Mouse (Mus musculus) lung, postnatal 4 days (tissue): ENCODE data around the gene Ankrd13b.

Experiments used
- DNase-seq, 2 experiments: peaks; one replicate each; pipeline ENCODE4 v3.0.0; 2021

Gene Ankrd13b

DNA sequence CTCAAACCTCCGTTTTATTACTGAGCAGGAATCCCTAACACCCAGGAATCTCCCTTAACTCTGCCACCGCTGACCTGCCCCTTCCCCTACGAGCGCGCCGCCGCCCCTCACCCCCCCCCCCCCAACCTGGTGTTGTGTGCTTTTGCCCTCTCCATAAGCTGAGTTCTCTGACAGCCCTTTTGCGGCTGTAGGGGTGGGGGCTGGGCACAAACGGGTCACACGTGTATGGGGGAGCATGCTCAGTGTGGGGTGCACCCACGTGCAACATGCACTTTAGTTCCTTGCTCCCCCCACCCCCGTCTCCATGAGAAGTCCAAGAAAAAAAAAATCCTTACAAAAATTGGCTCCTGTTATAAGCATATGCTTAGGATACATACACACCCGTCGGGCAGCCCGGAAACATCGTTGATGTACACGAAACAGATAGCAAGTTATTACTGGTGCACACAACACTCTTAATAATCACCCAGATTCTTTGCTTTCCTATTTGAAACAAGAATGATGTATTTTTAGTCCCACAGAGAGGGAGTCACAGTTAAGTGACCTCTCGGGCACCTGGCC is 2.9 kb upstream of the Ankrd13b start:
- DNase-seq: no peak

DNA sequence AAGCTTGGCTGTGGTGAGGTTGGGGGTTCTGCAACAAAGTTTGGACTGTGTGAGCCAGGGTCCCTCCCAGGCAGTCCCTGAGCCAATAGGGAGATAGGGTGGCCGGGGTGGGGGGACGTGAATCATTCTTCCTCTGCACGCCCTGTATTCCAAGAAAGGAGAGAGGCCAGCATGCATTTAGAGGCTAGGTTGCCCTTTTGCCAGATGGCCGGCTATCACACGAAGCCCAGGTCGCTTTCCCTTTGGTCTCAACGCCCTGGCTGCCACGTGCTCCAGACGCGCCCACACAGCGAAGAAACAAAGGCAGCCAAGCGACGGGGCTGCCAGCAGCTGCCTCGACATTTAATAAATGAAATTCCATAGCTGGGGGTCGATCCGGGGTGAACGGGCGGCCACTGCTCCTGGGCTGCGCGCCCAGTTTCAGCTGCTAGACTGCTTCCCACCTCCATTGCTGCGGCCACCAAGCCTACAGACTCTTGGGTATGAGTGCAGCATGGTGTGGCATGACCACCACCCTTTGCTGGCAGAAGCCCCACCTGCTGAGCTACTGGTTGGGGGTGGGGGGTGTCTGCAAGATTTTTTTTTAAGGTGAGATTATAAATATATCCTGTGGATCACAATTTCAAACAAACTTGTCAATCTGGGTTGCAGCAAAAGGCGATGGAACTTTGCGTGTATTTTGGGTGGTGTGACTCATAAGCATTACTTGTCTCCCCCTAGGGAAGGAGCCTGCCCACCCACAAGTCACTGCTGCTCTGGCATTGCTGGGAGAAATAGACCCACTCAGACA is 2.2 kb upstream of the Ankrd13b start:
- peak; percentile 77 to 91 for DNase-seq

DNA sequence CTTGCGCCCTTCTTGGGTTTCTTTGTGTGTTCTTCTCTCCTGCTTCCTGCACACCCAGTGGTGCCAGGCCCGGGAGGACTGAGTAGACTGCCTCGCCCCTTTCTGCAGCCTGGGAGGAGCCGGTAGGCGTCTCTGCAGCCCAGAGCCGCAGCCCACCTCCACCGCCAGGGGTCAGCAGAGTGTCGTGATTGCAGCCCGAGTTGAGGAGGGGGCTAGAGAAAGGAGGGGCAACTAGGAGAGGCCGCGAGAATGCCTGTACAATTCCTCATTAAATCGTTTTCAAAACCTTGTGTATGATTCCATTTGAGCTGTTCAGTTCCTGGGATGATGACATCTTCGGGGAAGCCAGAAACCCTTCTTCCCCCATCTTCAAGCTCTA is 1.6 kb upstream of the Ankrd13b start:
- peak; percentile 93 to 94 for DNase-seq

DNA sequence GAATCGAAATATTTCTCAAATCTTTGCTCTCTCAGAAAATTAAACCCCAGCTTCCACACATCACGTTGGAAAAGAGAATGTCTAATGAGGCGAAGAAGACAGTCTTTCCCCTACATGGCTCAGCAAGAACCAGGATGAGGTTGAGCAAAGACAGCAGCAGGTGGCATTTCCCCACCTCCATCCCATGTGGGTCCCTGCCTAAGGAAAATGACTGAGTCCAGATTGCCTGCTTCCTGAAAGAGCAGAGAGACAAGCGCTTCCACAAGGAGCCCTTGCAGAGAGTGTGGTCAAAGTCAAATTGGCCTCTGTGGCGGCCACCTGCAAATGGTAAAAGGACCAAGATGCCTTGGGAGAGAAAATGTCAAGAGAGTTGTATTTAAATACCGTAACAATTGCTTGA is 973 bp upstream of the Ankrd13b start:
- no peak for DNase-seq

DNA sequence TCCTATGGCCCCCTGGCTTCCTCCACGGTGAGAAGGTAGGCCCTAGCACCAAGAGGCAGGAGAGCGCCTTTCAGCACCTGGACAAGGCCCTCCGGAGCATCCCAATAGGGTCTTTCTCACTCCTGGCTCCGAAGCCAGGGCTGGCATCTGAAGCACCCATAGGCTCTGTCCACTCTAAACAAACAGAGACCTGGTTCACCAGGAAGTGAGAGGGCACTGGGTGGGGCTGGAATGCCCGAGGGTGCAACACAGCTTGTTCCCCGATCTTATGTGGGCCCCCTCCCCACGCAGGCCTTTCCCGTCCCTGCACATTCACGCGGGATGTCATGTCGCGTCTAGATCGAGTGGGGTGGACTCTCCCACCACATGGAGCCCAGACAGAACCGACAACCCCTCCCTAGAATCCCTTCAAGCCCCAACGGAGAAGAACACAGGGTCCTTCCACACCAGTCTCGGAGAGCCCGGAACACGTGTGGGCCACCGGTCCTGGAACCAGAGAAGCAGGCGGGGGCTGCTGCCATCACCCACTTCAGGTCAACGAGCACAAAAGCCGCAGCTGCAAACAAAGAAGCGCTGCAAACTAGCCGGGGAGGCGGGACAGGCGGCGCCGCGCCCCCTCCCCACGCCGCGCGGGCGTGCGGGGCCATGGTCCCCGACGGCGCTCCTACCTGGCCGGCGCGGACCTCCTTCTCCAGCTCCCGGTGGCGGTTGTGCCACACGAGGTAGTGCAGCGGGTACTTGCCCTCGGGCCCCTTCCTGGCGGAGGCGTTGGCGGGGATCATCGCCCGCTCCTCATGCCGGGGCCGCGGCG is 502 bp downstream of the Ankrd13b start:
- no peak for DNase-seq

DNA sequence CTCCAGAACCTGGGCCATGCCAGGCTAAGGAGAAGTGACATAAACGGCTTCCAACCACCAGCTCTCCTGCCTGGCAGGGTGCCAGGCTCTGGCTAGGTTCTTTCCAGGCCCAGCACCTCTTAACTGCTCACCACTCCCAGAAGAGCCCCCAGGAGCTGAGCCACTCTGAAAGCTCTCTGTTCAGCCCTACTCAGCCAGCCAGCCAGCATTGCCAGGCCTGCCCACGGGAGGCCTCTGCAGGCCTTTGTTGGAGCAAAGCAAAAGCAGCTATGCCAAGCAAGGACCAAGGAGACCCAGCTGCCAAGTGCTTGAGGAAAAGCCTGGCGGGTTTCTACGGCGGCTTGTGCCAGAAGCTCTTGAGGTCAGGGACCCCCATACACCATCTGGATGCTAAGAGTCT is 2.7 kb downstream of the Ankrd13b start:
- no peak for DNase-seq

DNA sequence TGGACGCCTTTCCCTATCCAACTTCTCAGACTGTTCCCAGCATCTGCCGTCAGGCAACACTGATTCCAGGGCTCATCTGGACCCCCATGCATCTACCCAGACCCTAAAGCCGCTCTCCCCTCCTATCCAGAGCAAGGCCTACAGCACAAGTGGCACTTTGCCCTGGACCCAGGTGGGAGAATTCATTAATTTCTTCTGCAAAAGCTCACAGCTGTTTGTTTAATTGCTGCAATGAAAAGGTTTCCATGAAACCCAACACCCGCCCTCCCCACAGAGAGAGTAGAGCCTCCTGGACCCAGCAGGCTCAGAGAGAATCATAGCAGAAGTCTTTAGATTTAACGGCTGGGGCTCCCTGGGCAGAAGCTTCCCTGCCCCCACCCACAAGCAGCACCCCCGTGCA is 4.2 kb downstream of the Ankrd13b start:
- DNase-seq: no peak

DNA sequence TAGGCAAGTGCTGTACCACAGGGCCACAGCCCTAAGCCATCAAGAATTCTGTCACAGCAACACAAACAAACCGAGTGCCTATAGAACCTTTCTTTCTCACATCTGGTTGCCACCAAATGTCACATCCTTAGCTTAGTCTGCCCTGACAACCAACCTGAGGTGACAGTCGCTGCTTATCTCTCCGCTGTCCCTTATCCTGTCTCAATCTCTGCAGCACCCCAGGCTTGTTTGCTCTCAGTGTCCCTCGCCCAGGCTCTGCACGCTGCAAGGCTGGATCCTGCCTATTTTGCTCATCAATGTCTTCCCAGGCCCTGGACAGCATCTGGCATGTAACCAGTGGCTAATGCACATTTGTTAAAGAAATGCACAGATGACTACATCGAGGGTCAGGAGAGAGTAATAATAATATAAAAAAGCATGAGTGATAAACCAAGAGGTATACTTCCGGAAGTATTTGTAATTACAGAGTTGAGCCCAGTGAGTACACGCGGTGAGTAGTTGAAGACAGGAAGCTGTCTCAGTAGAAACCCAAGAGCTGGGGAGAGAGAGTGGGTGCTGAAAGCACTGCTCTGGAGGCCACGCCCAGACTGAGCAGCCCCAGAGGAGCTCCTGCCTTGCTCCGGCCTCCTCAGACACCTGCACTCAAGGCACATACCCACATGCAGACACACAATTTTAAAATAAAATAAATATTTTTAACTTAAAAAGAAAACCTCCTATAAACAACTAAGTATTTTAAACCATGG is 5.8 kb downstream of the Ankrd13b start:
- no peak for DNase-seq

DNA sequence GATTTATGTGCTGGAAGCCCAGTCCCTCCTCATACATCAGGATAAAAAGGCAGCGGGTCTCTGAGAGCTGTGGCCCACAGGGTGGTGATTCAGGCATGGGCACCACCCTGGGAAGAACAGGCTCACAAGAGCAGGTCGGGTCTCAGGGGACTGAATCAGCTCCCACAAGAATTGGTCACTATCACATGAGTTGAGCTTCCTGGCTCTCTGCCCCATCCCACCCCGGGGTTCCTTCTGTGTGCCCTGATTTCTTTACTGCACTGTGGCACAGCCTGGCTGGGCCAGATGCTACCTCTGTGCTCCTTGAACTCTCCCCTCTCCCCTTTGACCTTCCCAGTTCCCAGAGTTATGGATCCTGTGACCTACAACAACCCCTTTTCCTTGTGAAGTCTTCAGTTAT is 6.4 kb downstream of the Ankrd13b start:
- no peak for DNase-seq

DNA sequence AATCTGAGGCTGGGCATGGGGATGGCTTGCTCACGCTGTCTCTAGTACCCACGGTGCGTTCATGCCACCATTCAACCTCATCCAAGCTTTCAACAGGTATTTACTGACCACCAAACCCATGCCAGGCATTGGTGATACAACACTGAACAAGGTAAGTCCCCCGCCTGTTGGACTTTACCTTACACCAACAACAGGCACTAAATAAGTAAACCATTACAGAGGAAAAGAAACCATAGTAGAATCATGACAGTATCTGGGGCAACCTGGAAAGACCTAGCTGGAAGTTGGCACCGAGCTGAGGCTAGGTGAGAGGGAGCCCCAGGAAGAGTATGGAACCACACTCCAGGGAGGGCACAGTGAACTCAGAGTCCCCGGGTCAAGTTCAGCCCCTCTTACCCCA is 12.6 kb downstream of the Ankrd13b start:
- DNase-seq: no peak

DNA sequence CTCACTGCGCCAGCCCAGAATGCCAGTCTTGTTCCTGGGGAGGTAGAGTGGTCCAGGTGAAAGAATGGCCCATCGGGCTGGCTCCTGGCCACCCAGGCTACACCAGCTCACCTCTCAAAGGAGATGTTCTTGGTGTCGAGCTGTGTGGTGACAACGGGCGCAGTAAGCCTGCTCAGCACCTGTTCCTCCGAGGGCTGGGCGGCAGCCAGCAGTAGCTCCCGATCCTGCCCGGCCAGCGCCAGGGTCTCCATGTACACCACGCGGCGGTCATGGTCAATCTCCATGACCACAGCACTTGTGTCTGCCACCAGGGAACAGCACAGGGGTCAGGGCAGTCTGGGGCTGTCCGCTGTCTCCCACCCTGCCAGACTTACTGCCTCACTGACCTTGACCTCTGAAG is 13.3 kb downstream of the Ankrd13b start:
- no peak for DNase-seq

DNA sequence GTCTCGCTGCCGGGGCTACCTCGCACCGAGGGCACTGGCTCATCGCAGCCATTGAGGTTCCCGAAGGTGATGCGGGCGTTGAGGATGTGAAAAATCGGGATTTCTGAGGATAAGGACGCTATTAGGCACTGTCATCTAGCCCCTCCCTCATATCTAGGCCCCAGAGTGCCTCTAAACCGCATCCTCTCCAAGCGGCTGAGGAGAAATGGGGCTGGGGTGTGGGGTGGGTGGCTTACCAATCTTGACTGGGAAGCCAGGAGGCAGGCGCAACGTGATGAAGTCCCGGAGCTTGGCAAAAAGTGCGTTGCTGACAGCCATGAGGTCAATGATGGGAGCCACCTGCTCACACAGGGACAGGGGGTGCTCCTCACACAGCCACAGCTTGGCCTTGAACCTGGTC is 16.7 kb downstream of the Ankrd13b start:
- no peak for DNase-seq

DNA sequence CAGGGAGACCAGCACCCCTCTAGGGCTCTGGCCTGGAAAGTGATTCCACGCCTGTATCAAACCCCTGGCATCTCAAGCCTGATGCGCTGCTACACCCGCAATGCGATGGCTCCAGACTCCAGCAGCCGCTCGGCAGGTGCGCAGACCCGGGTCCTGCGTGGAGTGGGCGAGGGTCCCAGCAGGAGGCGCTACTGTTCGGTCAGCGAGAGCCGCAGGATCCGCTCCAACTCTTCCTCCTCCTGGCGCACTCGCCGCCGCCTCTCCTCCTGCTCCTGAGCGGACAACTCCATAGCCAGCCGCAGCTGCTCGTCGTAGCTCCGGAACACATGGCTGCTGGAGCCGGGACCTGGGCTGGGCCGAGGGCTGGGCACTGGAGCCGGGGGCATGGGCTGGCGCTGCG is 18.1 kb downstream of the Ankrd13b start:
- no peak for DNase-seq

DNA sequence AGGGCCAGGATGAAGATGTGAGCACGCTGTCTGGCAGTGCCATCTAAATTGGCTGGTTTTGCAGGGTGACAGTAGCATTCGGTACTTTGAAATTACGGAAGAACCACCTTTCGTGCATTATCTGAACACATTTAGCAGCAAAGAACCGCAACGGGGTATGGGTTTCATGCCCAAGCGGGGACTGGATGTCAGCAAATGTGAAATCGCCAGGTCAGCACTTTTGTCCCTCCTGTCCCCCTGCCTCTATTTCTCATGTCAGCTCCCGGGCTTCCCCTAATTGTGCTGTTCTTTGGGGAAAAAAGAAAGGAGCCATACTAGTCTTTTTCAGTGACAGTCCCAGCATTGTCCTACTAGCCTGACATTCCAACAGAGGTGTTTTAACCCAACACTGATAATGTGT is 21.1 kb downstream of the Ankrd13b start:
- no peak for DNase-seq

DNA sequence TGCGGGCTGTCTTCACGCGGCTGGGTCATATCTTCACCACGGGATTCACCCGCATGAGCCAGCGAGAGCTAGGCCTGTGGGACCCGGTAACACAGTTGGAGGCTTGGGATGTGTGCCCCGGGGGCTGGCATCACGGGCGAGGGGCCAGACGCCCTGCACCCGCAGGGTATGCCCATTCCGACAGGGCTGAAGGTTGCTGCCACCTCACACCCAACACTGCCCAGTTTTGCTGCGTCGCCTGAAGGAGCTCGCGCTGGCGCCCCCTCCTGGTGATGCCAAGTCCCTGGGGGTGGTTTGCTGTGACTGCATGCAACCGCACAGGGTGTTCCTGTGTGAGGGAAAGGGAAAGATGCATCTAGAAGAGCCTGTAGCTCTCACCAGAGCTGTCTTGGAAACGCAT is 21.7 kb downstream of the Ankrd13b start:
- DNase-seq: peak; percentile 79 to 85

DNA sequence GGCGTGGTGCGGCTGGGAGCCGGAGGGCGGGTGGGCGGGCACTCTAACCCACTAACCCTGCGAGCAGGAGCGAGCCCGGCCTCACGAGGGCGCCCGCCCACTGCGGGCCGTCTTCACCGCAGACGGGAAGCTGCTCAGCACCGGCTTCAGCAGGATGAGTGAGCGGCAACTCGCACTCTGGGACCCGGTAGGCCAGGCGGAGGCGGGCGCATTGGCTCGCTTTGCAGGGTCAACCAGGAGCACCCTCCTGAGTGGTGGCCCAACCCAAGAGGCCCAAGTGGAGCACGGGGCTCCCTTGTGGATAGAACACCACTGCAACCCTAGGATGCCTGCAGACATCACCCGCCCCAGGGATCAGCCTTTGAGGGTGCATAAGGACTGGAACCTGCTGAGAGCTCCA is 22.3 kb downstream of the Ankrd13b start:
- peak; percentile 86 to 88 for DNase-seq

DNA sequence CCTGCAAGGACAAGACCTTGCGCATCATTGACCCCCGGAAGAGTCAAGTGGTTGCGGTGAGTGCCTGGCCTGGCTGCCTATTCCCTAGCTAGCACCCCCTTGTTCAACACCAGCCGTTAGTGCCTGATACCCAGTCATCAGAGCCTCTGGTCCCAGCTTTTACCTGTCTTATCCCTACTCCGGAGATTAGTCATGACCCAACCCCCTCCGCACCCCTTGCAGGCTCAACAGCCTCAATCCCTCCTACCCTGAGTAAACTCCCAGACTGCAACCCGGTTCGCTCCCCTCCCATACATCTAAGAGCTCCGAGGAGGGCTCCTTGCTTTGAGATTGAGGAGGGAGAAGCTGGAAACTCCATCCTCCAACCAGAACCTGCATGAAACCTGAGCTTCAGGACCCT is 22.9 kb downstream of the Ankrd13b start:
- DNase-seq: no peak

DNA sequence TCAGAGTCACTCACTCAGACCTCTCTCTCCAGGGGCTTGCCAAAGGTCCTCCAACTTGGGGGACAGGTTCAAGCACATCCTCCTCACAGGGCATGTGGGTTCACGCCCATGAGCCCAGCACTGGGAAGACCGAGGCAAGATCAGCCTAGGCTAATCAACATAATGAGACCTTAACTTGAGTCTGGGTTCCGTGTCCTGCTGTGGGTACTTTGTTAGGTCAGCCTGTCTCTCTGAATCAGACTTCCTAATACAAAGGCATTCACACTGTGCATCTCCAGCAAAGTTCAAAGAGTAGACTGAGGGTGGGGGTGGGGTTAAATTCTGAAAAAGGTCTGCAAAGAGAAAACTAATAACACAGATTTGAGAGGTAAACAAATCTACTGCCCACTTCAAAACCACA is 24.4 kb downstream of the Ankrd13b start:
- DNase-seq: no peak

DNA sequence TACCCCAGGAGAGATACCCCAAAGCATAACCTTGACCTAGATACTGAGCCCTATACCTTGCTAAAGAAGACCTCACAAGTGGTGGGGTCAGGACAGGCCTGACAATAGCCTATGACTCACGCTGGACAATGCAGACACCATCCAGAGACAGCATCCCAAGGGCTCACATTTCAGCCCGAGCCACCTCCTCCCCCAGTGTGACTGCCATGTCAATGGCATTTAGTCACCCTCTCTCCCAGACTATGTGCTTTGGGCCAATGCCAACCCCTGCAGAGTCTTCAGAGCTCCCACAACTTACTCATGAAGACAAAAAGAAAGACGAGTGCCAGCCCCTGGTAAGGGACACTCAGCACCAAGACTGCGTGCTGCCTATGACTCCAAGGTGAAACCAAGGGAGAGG is 24.8 kb downstream of the Ankrd13b start:
- peak in 1 of 2 experiments; percentile 31 for DNase-seq

DNA sequence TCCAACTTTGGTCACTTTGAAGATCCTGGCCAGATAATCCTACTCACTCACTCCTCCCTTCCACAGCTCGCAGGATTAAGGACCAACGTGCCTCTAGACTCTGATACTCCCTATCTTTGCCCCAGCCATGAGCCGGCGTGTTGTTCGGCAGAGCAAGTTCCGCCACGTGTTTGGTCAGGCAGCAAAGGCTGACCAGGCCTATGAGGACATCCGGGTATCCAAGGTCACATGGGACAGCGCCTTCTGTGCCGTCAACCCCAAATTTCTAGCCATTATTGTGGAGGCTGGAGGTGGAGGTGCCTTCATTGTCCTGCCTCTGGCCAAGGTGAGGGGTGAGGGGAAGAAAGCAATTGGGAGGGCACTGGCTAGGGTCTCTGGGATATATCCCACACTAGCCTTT is 25.7 kb downstream of the Ankrd13b start:
- DNase-seq: no peak

DNA sequence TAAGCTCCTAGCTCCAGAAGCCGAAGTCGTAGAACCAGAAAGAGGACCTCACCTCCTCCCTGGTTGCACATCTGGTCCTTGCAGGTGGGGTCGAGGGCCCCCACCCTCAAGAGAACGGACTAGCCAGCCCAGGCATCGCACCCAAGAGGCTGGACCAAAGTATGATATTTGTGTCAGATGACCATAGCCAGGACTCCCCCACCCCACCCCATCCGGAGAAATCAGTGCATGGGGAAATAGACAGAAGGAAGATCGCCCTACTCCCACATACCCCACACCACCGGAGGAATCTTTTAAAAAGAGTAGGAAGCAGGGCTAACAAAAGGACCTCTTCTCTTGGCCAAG is 26.4 kb downstream of the Ankrd13b start:
- no peak for DNase-seq

DNA sequence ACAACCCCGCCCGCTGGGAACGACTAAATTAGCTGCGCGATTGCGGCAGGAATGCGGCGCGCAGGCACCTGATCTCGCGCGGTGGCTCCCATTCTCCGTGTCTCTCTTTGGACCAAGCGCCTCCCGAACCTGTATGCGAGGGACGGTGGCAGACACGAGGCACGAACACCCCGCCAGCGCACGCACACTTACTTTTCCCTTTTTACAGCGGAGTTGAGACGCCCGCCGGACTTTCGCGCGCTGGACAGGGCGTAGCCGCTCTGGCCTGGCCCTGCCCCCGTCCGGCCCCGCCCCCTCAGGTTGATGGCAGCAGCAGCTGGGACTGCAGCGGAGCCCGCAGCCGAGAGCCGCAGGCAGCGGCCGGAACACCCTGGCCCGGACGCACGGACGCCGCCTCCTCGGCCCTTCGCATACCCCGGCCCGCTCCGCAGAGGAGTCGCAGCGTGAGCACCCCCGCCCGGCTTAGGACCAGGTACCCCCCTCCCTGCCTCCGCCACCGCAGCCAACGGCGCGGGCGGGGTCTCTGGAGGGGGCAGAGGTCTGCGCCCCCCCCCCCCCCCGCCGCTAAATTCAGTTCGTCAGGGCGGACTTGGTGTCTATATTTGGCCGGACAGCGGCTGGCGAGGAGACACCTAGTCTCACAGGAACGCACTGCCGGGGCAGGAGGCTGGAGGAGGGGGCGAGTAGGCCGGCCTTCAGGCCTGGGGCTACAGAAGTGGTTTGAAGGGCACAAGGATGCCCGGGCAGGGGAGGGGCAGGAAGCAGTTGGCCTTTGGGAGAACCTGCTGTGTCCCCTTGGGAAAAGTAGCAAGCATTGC is 27.0 kb downstream of the Ankrd13b start, which contains the start of gene Coro6:
TSS of gene Coro6 (plus strand) at position 129 of the 818 bp plus-strand sequence.
- peak; percentile 84 to 86 for DNase-seq

DNA sequence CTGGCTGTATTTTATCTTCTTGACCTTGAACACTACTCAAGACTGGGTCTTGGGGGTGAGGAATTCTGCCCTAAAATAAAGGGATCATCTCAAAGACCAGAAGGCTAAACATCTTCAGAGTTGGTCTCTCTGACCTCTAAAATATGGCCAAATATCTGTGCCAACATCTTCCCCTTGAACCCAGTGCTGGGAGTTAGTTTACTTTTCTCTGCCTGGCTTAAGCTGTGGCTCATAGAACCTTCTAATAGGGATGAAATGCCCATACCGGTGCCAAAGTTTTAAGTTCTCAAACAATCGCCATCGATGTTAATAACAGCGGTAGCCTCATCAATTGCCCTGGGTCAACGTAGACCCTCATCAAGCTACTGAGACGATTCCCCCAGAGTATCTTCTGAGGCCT is 27.6 kb downstream of the Ankrd13b start:
- DNase-seq: no peak
